Mouse (Mus musculus) kidney, adult 9 months (tissue): Measurements from ENCODE around the gene Abcc9.
"Not testable (repeated sequence)": the region's sequence is repeated elsewhere in the genome, so short reads cannot be mapped to it uniquely, and the experiment has no call there.

Source experiments
- DNase-seq: peaks from one replicate; pipeline ENCODE4 v3.0.0; 2022

The Abcc9 gene

GRCm38 (mm10) chr6:142701161-142701560 lies 954 bp downstream of the Abcc9 start:
- DNase-seq = no peak

DNA sequence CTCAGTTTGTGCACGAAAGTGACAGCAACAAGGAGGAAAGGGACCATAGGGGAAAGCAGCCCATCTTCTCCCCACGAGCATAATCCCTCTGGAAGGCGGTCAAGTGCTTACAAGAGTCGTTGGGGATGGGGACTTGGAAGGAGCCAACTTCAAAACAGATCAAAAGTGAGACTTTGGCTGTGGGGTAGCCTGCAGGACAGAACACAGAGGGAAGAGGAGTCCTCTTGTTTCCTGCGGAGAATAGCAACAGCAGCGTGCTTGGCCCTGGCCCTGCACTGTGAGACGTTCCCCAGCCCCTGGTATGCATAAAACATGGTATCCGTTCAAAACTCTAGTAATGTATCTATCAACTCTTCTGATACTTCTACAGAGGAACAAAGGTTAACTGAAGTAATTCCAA lies 1.4 kb downstream of the Abcc9 start:
- DNase-seq = no peak

- peak; percentile 66 for DNase-seq
These were observed 10.0 kb downstream of the Abcc9 start for GRCm38 (mm10) chr6:142692085-142692484.

- no peak for DNase-seq
These were observed 12.4 kb downstream of the Abcc9 start for GRCm38 (mm10) chr6:142689673-142690072.

DNA sequence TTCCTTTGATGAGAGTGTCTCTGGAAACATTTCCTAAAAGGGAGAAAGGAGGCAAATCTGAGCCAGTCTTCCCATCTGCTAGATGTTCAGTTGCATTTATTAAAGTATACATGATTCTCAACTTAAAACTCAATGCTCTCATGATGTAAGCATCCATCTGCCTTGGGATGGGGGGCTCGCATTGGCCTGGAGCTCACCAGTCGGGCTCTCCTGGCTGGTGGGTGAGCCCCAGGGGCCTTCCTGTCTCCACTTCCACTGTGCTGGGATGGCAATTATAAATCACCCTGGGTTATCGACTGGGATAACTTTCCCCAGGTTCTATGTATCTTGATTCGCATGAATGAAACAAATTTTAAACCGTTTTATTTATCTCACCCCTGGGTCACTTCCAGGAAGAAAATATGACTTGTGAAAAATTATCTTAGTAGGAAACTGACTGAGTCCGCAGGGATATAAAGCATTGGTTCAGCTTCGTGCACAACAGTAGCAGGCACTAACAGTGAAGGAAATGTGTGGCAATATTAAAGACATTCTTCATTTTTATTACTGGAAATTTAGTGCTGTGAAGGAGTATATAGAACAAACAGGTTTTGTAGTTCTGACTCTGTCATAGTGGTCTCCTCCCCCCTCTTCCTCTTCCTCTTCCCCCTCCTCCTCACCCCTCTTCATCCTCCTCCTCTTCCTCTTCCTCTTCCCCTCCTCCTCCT lies 19.0 kb downstream of the Abcc9 start:
- no peak for DNase-seq

GRCm38 (mm10) chr6:142670021-142670420 lies 32.1 kb downstream of the Abcc9 start:
- no peak for DNase-seq

- DNase-seq = no peak
These were observed 32.8 kb downstream of the Abcc9 start for GRCm38 (mm10) chr6:142669343-142669742.

DNA sequence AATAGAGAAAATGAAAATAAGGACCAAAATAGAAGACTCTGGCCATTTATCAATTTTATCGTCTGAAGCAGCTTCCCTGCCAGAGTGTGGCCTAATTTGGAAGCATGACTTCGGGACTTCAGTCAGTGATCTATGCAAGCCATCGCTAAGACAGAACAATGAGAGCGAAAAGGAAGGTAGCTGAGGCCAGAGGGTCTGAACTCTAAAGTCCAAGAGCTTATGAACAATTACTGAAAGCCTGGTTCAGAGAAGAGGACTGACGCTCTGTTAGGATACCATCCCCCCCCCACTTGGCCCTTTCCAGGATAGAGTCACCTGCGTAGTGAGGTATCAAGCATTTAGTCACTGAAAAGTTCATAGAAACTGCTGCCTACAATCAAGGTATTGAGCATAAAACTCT lies 33.3 kb downstream of the Abcc9 start:
- DNase-seq = peak; percentile 46

DNA sequence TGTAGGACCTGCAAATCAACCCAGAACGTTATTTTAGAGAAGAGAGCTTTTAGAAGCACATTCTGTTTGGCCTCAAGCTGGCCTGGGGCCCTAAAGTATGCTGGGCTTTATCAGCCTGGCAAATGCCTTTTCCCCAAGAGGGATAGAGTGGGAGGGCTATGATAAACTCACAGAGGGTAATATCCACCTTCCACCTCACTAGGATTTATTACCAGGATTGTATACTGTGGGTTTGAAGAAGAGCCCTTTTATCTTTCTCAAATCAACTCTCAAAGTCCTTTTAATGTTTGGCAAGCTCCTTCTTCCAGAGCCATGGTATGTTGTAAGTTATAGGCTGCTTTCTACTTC lies 33.7 kb downstream of the Abcc9 start:
- no peak for DNase-seq

DNA sequence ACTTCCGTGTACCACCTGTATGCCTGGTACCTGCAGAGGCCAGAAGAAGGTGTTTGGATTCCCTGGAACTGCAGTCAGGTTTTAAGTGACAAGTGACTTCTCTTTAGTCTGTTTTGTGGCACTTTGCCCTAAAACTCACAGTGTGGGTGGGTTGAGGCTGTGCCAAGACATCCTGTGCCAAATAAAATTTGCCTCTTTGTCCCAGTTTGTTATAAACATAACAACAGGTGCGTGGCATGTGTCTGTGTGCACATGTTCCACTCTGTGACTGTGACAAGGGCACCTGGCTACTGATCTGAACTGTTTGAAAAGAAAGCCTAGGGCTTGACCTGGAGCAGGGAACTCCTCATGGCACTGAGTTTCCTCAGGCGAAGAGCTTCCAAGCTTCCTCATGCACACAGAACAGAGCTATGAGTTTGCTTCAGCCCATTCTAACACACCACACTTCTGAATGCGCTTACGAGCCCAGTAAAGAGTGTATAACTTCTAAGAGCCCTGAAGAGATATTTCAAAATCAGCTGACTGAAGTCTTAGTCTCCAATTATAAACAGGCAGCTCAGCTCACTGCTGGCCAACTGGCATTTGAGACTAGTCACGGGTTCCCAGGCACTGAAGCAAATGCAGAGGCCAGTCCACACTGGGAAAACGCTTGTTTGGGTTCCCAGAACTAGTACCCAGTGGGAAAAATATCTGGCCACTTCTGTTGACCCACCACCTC lies 34.3 kb downstream of the Abcc9 start:
- peak; percentile 39 for DNase-seq

- DNase-seq = not testable (repeated sequence)
These were observed 40.1 kb downstream of the Abcc9 start for GRCm38 (mm10) chr6:142662056-142662455.

DNA sequence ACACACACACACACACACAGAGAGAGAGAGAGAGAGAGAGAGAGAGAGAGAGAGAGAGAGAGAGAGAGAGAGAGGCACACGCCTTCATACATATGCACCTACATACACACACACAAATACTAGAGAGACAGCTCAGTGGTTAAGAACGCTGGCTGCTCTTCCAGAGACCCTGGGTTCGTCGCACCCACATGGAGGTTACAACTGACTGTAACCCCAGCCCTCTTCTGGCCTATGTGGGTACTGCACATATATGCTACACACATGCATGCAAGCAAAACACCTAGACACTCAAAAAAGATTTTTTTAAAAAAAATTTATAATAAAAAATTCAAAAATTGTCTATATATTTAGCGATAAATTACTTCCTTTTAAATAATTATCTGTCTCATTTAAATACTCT lies 43.1 kb downstream of the Abcc9 start:
- DNase-seq = peak; percentile 43

DNA sequence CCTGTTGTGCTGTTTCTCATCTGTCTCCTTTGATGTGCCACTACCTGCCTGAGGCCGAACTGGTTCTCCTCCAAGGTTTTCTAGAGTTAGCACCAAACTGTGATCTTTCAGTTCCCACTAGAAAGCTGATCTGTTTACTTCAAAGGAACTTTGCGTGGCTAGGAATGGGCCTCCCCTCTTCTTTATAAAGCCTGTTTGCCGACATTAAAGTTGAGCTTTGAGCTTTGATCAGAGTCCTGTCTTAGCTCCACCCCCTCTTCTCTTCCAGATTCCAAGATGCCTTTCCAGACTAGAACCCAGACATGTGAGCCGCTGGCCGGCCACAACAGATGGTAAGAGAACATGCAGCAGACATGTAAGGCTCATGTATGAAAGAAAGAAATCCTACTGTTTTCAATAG lies 47.6 kb downstream of the Abcc9 start:
- DNase-seq = peak; percentile 66

DNA sequence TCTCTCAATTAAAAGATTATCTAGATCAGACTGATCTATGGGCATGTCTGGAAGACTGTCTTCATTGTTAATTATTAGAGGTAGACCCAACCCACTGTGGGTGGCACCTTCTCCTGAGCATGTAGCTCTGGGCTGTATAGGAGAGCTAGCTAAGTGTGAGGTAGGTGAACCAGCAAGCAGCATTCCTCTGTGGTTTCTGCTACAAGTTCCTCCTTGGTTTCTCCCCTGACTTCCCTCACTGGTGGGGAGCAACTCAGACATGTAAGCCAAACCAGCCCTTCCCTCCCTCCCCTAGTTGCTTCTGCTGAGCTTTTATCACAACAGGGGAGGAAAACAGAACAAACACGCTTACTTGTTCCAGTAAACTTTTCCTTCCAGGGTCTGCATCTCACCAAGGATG lies 49.9 kb downstream of the Abcc9 start:
- DNase-seq = no peak

- peak; percentile 31 for DNase-seq
These were observed 52.8 kb downstream of the Abcc9 start for GRCm38 (mm10) chr6:142649331-142649730.

- DNase-seq = no peak
These were observed 56.6 kb downstream of the Abcc9 start for GRCm38 (mm10) chr6:142645474-142645873.

DNA sequence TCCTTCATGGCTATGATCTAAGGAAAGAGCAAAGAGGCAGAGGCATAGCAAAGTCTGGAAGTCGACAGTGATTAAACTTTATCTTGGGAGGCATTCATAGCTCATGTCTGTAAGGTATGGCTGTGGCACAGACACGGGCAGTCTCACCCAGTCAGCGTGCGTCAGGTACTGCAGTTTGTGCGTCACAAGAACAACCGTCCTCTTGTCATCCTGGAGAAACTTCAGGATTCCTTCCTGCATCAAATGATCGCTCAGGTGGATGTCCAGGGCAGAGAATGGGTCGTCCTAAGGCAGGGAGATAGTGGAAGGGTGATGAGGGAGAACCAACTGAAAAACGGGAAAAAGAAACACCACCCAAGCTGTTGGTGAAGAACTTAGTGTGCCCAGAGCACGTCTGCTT lies 62.8 kb downstream of the Abcc9 start:
- DNase-seq = no peak

GRCm38 (mm10) chr6:142635654-142636053 lies 66.5 kb downstream of the Abcc9 start:
- DNase-seq = no peak

DNA sequence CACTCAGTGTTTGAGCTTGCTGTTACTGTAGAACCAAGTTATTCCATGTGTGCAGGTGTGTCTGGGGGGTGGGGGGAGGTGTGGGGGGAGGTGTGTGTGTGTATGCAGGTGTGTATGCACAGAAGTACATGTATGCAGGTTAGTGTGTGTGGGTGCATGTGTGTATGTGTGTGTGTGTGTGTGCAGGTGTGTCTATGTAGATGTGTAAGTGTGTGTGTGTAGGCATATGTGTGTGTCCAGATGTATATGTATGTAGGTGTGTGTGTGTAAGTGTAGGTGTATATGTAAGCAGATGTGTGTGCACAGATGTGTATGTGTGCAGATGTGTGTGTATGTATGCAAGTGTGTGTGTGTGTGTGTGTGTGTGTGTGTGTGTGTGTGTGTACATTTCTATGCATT lies 66.9 kb downstream of the Abcc9 start:
- DNase-seq = no peak

GRCm38 (mm10) chr6:142634530-142635184 lies 67.5 kb downstream of the Abcc9 start:
- DNase-seq = no peak

GRCm38 (mm10) chr6:142623351-142623750 lies 78.8 kb downstream of the Abcc9 start:
- DNase-seq = peak; percentile 73

DNA sequence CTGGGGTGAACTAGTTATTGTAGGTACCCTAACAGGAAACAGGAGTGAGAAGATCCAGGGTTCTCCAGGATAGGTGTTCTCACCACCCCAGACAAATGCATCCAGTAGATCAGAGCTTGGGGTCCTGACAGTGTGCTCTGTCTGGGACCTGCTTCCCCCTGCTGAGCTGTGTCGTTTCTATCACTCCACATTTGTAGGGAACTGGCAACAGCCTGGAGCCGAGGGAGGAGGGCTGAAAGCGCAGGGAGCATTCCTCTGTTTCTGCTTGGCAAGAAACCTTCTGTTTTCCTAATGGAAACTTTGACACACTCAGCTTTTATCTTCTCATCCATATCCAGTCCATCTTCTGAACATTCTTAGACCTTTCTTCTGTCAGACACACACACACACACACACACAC lies 85.5 kb downstream of the Abcc9 start:
- no peak for DNase-seq

- no peak for DNase-seq
These were observed 87.8 kb downstream of the Abcc9 start for GRCm38 (mm10) chr6:142614324-142614723.

DNA sequence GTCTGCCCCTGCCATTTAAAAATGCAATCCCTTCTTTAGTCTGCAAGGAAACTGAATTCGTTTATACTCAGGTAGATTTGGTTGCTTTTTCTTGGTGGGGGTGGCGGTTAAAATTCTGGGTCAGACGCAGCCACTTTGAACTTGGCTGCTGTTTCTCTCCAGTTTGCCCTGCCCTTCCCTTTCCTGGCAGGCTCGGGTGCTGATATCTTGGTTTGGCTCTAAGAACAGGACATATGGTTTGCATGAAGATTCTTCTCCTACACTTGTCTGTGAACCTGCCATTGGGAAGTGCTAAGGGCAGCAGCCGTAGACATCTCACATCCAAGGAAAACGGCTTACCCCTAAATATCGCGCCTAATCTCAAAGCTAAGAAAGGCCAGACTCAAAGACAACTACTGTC lies 89.7 kb downstream of the Abcc9 start:
- no peak for DNase-seq
